Mouse (Mus musculus): ENCODE results near the gene Ttll8. TPM values are rescaled to one million over a fixed set of nuclear protein-coding genes. Genes with fewer than 3 reads are reported as not detected.

Gene Ttll8
- polyA plus RNA-seq, 1 experiment from 2014 or later, result 0.17 TPM

DNA sequence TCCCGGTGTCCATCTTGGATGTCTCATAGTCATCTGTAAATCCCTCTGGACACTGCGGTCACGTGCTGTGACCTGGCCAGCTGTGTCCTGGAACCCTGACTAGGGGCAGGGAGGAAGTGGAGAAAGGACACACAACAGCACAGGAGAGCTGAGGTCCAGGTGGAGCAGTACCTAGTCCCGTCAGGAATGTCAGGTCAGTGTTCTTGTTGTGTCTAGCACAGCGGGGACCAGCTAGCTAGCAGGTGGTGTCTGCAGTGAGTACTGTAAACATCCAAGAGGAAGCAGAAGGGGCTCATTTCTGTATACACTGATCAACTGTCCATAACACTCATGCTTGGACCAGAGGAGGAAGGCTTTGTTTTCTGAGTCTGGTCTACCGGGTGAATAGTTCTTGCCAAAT lies 68.8 kb downstream of the Ttll8 start:
- WGBS, result 76% methylated on average over 6 of the region's 6 CpGs
- ATAC-seq (ENCODE audit: low read depth), result no peak
- no peak for DNase-seq (ENCODE audit: low spot score)
- Histone ChIP-seq H3K4me1 (ENCODE audit: control insufficient read depth, insufficient read depth, low read length) (peaks cover 3% of the 10 kb centered on the region; the same call in 1 of the 2 replicates), H3K27ac (replicated peaks; ENCODE audit: low read depth, low read length) (no peak overlapping the region), H3K36me3 (ENCODE audit: control insufficient read depth, insufficient read depth, low read length) (no peaks in the 10 kb centered on the region), H3K9ac (ENCODE audit: low read depth, low read length) (no peak overlapping the region), H3K4me2 (ENCODE audit: low read depth, low read length) (no peak overlapping the region), H3K4me3 (ENCODE audit: low read depth, low read length) (no peak overlapping the region), H3K27me3 (replicated peaks; ENCODE audit: control insufficient read depth, insufficient read depth, low read length) (no peaks in the 10 kb centered on the region), H3K9me3 (ENCODE audit: control insufficient read depth, low read length) (no peaks in the 10 kb centered on the region)

GRCm38 (mm10) chr15:88883342-88883741 lies 70.9 kb downstream of the Ttll8 start:
- WGBS, result 68% methylated on average over 9 of the region's 9 CpGs
- ATAC-seq (ENCODE audit: low read depth), result no peak

GRCm38 (mm10) chr15:88882851-88883250 lies 71.4 kb downstream of the Ttll8 start:
- 61% methylated on average over 4 of the region's 4 CpGs for WGBS
- H3K4me1 ChIP-seq (ENCODE audit: control insufficient read depth, insufficient read depth, low read length), result no peaks in the 10 kb centered on the region
- no peaks in the 10 kb centered on the region for H3K27me3 ChIP-seq (replicated peaks; ENCODE audit: control insufficient read depth, insufficient read depth, low read length)
- no peak overlapping the region for H3K27ac ChIP-seq (replicated peaks; ENCODE audit: low read depth, low read length)
- no peak for DNase-seq (ENCODE audit: low spot score)
- H3K36me3 ChIP-seq (ENCODE audit: control insufficient read depth, insufficient read depth, low read length), result no peaks in the 10 kb centered on the region
- H3K4me2 ChIP-seq (ENCODE audit: low read depth, low read length), result no peak overlapping the region
- ATAC-seq (ENCODE audit: low read depth), result no peak
- no peak overlapping the region for H3K9ac ChIP-seq (ENCODE audit: low read depth, low read length)
- H3K4me3 ChIP-seq (ENCODE audit: low read depth, low read length), result no peak overlapping the region
- no peaks in the 10 kb centered on the region for H3K9me3 ChIP-seq (ENCODE audit: control insufficient read depth, low read length)

More at GRCm38 (mm10) chr15:88883342-88883741, 70.9 kb downstream of the Ttll8 start:
- H3K4me3 ChIP-seq (ENCODE audit: low read depth, low read length), result no peak overlapping the region
- H3K4me2 ChIP-seq (ENCODE audit: low read depth, low read length), result no peak overlapping the region
- H3K27ac ChIP-seq (replicated peaks; ENCODE audit: low read depth, low read length), result no peak overlapping the region
- no peaks in the 10 kb centered on the region for H3K36me3 ChIP-seq (ENCODE audit: control insufficient read depth, insufficient read depth, low read length)
- H3K9me3 ChIP-seq (ENCODE audit: control insufficient read depth, low read length), result no peaks in the 10 kb centered on the region
- H3K9ac ChIP-seq (ENCODE audit: low read depth, low read length), result no peak overlapping the region
- H3K27me3 ChIP-seq (replicated peaks; ENCODE audit: control insufficient read depth, insufficient read depth, low read length), result no peaks in the 10 kb centered on the region
- no peak for DNase-seq (ENCODE audit: low spot score)
- no peaks in the 10 kb centered on the region for H3K4me1 ChIP-seq (ENCODE audit: control insufficient read depth, insufficient read depth, low read length)

DNA sequence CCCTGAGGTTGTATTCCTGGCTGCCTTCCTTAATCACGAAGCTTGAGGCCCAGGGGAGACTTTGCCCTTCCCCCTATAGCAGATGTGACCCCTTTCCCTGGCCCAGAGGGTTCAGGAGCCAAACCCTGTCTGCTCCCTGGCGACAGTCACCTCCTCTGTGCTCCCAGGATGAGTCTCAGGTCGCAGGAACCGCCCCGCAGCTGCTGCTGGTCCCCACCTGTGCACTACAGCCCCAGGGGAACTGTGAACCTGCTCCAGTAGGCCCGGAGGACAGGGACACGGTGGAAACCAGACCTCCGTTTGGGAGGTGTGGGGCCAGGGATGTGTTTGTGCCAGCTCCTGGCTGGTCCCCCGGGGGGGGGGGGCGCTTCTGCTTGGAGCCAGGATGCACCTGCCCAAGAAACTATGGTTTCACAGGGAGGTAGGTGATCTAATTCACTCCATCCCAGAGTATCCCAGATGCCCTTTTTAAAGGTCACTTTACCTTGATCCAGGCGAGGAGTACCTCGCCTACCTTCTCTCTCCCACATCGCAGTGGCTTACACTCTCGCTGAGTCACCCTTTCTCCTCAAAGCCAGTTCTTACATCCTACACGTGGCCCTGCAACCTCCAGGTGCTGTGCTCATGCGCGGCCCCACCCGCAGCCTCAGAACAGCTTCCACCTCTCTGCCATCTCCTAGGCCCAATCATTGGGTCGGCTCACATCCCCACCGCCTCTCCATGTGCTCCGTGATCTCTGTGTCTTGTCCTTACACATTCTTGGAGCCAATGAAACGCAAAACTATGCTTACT lies 72.8 kb downstream of the Ttll8 start:
- Histone ChIP-seq H3K4me3 (ENCODE audit: low read depth, low read length) (no peak overlapping the region), H3K36me3 (ENCODE audit: control insufficient read depth, insufficient read depth, low read length) (no peaks in the 10 kb centered on the region), H3K27ac (replicated peaks; ENCODE audit: low read depth, low read length) (no peak overlapping the region), H3K4me1 (ENCODE audit: control insufficient read depth, insufficient read depth, low read length) (no peaks in the 10 kb centered on the region), H3K4me2 (ENCODE audit: low read depth, low read length) (no peak overlapping the region), H3K9ac (ENCODE audit: low read depth, low read length) (no peak overlapping the region), H3K9me3 (ENCODE audit: control insufficient read depth, low read length) (no peaks in the 10 kb centered on the region), H3K27me3 (replicated peaks; ENCODE audit: control insufficient read depth, insufficient read depth, low read length) (no peaks in the 10 kb centered on the region)
- DNase-seq (ENCODE audit: low spot score), result peak; percentile 56
- WGBS, result 56% methylated on average over 20 of the region's 22 CpGs
- ATAC-seq (ENCODE audit: low read depth), result peak; percentile 85

DNA sequence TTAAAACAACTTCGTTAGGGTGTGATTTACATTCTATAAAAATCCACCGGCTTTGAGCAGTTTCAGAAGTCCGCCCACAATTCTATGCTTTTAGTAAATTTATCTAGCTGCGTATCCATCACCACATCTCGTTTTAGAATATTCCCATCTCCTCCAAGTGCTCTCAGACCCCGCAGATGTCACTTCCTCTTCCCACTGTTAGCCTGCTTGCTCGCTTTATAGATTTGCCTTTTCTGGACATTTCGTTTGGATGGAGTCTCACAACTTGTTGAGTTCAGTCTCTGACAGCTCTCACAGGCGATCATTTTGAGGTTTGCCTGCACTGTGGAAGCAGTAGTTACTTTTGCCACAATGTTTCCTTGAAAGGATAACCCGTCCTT lies 77.2 kb downstream of the Ttll8 start:
- no peak for ATAC-seq (ENCODE audit: low read depth)

DNA sequence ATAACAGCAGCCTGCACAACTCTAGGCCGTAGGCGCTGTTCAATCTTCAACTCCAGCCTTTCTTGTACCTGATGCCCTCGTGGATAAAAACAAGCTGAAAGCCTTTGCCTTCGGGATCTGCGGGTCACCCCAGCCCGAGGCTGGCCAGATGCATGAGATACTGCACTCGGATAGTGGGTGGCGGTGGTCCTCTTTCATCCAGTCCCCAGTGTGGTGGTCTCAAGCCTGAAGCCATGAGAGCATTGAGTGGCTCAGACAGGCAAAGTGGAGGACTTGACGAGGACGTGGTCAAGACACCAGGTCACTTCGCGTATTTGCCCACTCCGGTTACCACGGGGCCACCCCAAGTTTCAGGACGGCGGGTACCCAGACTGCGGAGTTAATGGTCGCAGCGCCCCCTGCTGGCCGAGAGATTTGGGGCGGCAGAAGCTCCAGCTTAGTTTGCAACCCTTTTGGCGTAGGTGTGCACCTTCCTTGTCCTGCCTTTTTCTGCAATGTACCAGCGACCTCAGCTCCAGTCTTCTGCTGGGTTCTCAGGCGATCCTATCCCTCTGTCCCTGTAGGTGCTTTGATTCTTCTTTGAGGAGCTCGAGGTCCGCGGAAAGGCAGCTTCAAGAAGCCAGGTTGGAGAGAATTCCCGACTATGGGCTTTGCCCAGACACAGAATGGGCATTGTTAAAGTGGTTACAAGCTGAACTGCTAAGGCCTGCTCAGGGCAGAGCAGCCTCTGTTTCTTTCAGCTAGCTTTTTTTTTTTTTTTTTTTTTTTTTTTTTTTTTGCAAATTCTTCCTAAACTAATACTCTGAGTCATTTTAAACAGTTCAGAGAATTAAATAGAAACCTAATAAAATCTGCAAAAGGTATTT lies 77.8 kb downstream of the Ttll8 start:
- Histone ChIP-seq H3K36me3 (ENCODE audit: control insufficient read depth, insufficient read depth, low read length) (no peaks in the 10 kb centered on the region), H3K9me3 (ENCODE audit: control insufficient read depth, low read length) (no peaks in the 10 kb centered on the region), H3K9ac (ENCODE audit: low read depth, low read length) (peak overlapping the region; percentile 37), H3K27me3 (replicated peaks; ENCODE audit: control insufficient read depth, insufficient read depth, low read length) (no peaks in the 10 kb centered on the region), H3K4me1 (ENCODE audit: control insufficient read depth, insufficient read depth, low read length) (no peaks in the 10 kb centered on the region), H3K4me3 (ENCODE audit: low read depth, low read length) (no peak overlapping the region), H3K4me2 (ENCODE audit: low read depth, low read length) (peak overlapping the region; percentile 38), H3K27ac (replicated peaks; ENCODE audit: low read depth, low read length) (no peak overlapping the region)
- 9% methylated on average over 28 of the region's 28 CpGs for WGBS
- DNase-seq (ENCODE audit: low spot score) (peak; percentile 76), ATAC-seq (ENCODE audit: low read depth) (peak; percentile 71)

More for the DNA sequence above, 77.2 kb downstream of the Ttll8 start:
- Histone ChIP-seq H3K27me3 (replicated peaks; ENCODE audit: control insufficient read depth, insufficient read depth, low read length) (no peaks in the 10 kb centered on the region), H3K36me3 (ENCODE audit: control insufficient read depth, insufficient read depth, low read length) (no peaks in the 10 kb centered on the region), H3K4me3 (ENCODE audit: low read depth, low read length) (no peak overlapping the region), H3K4me2 (ENCODE audit: low read depth, low read length) (no peak overlapping the region), H3K4me1 (ENCODE audit: control insufficient read depth, insufficient read depth, low read length) (no peaks in the 10 kb centered on the region), H3K9me3 (ENCODE audit: control insufficient read depth, low read length) (no peaks in the 10 kb centered on the region), H3K9ac (ENCODE audit: low read depth, low read length) (no peak overlapping the region), H3K27ac (replicated peaks; ENCODE audit: low read depth, low read length) (no peak overlapping the region)
- 75% methylated on average over 10 of the region's 10 CpGs for WGBS
- no peak for DNase-seq (ENCODE audit: low spot score)

GRCm38 (mm10) chr15:88875625-88876081 lies 78.6 kb downstream of the Ttll8 start:
- DNase-seq (ENCODE audit: low spot score), result no peak
- H3K4me2 ChIP-seq (ENCODE audit: low read depth, low read length), result no peak overlapping the region
- H3K27ac ChIP-seq (replicated peaks; ENCODE audit: low read depth, low read length), result no peak overlapping the region
- no peaks in the 10 kb centered on the region for H3K9me3 ChIP-seq (ENCODE audit: control insufficient read depth, low read length)
- H3K36me3 ChIP-seq (ENCODE audit: control insufficient read depth, insufficient read depth, low read length), result no peaks in the 10 kb centered on the region
- no peaks in the 10 kb centered on the region for H3K27me3 ChIP-seq (replicated peaks; ENCODE audit: control insufficient read depth, insufficient read depth, low read length)
- no peak overlapping the region for H3K9ac ChIP-seq (ENCODE audit: low read depth, low read length)
- no peak overlapping the region for H3K4me3 ChIP-seq (ENCODE audit: low read depth, low read length)
- WGBS, result 28% methylated on average over 8 of the region's 10 CpGs
- no peak for ATAC-seq (ENCODE audit: low read depth)
- H3K4me1 ChIP-seq (ENCODE audit: control insufficient read depth, insufficient read depth, low read length), result no peaks in the 10 kb centered on the region

DNA sequence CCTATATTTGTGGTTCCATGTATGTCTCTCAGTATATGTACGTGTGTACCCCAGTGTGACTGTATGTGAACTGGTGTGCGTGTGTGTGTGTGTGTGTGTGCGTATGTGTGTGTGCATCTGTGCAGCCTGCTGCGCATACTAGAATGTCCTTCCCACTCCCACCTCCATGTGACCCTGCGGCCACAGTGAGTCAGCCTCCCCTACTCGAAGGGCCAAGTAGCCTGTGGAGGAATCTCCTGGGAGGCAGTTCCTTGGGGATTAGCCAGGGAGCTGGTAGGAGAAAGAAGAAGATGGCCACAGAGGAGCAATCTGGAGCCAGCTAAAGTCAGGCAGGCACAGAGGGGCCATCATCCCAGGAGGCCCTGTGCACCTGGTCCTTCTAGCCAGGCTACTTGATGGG lies 79.7 kb downstream of the Ttll8 start:
- Histone ChIP-seq H3K4me1 (ENCODE audit: control insufficient read depth, insufficient read depth, low read length) (no peaks in the 10 kb centered on the region), H3K4me3 (ENCODE audit: low read depth, low read length) (no peak overlapping the region), H3K36me3 (ENCODE audit: control insufficient read depth, insufficient read depth, low read length) (no peaks in the 10 kb centered on the region), H3K4me2 (ENCODE audit: low read depth, low read length) (no peak overlapping the region), H3K9ac (ENCODE audit: low read depth, low read length) (no peak overlapping the region), H3K27ac (replicated peaks; ENCODE audit: low read depth, low read length) (no peak overlapping the region), H3K27me3 (replicated peaks; ENCODE audit: control insufficient read depth, insufficient read depth, low read length) (no peaks in the 10 kb centered on the region), H3K9me3 (ENCODE audit: control insufficient read depth, low read length) (no peaks in the 10 kb centered on the region)
- no peak for ATAC-seq (ENCODE audit: low read depth)
- DNase-seq (ENCODE audit: low spot score), result no peak
- WGBS, result 79% methylated on average over 6 of the region's 6 CpGs

Measured in embryonic facial prominence, embryonic 14.5 days (tissue).